In the genomic region with DNA sequence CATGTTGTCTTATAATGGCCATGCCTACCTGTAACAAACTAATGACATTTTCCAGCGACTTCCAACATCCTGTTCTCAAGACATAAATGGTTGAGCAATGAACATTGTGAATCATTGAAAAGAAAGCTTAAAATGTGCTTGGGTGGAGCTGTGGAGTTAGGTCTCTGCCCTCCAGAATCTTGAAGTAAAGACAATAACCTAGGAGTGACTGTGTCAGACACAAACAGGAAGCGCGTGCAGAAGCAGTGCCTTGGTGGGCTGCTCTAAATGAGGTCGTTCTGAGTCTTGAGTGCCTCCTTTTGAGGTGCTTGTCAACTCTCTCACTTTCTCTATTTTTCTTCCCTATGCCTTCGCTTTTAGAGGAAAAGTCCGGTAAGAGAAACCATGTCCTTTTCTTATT, we compare ENCODE assay signal across 25 mouse cellular contexts.
DNase-seq lines count a peak whose midpoint lies in the region; TF ChIP-seq lines count a peak whose summit lies in the region.
"Had no signal": no experiment of that assay in that cellular context is flagged by ENCODE, and none has a peak within 500 bp of the region (broad histone marks: within the 10 kb centered on the region; RNA-seq: fewer than 3 reads in every experiment).

No protein-coding gene starts in this region.

- no peak overlapping the region for H3K4me3 ChIP-seq in thymus, adult 2 months (ENCODE audit: control insufficient read depth, insufficient read depth, low read length)
- H3K4me3 ChIP-seq: embryonic facial prominence, embryonic 10.5 days; embryonic facial prominence, embryonic 13.5 days; erythroblast, embryonic 14.5 days; forebrain, embryonic 12.5 days; forebrain, embryonic 15.5 days; gastrocnemius, adult 2 months; heart, adult 2 months; heart, embryonic 10.5 days; heart, embryonic 13.5 days had no signal

- peak; percentile 71 for DNase-seq in heart, adult 11 months
- DNase-seq in heart, adult 18-20 months, result no peak
- peak; percentile 24 for DNase-seq in thymus, adult 2 months
- peak; percentile 50 for DNase-seq in thymus, postnatal 14 days
- no peak for DNase-seq in testis, postnatal 10 days (ENCODE audit: low spot score)
- DNase-seq in urinary bladder, adult 18-20 months (ENCODE audit: low spot score in 2 of 2), result no peak
- DNase-seq: adrenal gland, adult 8-10 months; adrenal gland, postnatal 25 days; cerebellum, adult 11-12 months; cerebellum, adult 8-10 months; cerebellum, postnatal 10 days; cerebellum, postnatal 36 days; embryo, embryonic 11 days; gastrocnemius, adult 2 months; gastrocnemius, postnatal 14 days had no signal

- no peak for TF ChIP-seq CTCF in thymus, adult 2 months (IDR thresholded peaks at IDR 0.05; ENCODE audit: borderline replicate concordance, control insufficient read depth, extremely low read depth, insufficient read depth, low read length, poor library complexity)

- no peak for TF ChIP-seq POLR2A in thymus, adult 2 months (IDR thresholded peaks at IDR 0.05; ENCODE audit: control insufficient read depth, extremely low read depth, insufficient read depth, low read length, poor library complexity)

- H3K27me3 ChIP-seq in thymus, adult 2 months (ENCODE audit: control insufficient read depth, insufficient read depth, low read length), result no peaks in the 10 kb centered on the region
- H3K27me3 ChIP-seq: embryonic facial prominence, embryonic 13.5 days; forebrain, embryonic 12.5 days; forebrain, embryonic 15.5 days; heart, embryonic 13.5 days had no signal

- H3K4me1 ChIP-seq in thymus, adult 2 months (replicated peaks; ENCODE audit: control insufficient read depth, insufficient read depth, low read length), result peaks cover 3% of the 10 kb centered on the region; the same call in 1 of the 2 replicates
- H3K4me1 ChIP-seq: embryonic facial prominence, embryonic 10.5 days; embryonic facial prominence, embryonic 13.5 days; forebrain, embryonic 12.5 days; forebrain, embryonic 15.5 days had no signal

- WGBS in thymus, adult 2 months, result 66% methylated on average over 6 of the region's 6 CpGs

- H3K27ac ChIP-seq in thymus, adult 2 months (ENCODE audit: control insufficient read depth, insufficient read depth, low read length), result no peak overlapping the region
- H3K27ac ChIP-seq: embryonic facial prominence, embryonic 10.5 days; embryonic facial prominence, embryonic 13.5 days; forebrain, embryonic 12.5 days; forebrain, embryonic 15.5 days; gastrocnemius, adult 2 months; heart, adult 2 months; heart, embryonic 10.5 days; heart, embryonic 13.5 days; hindbrain, embryonic 14.5 days; hindbrain, postnatal 0 days had no signal

- H3K36me3 ChIP-seq in thymus, adult 2 months (ENCODE audit: control insufficient read depth, insufficient read depth, low read length), result no peaks in the 10 kb centered on the region
- H3K36me3 ChIP-seq: embryonic facial prominence, embryonic 13.5 days; heart, embryonic 10.5 days; heart, embryonic 13.5 days had no signal

Comparison
In these comparisons a context has a peak if more than half of its experiments do, and no peak if none do; other contexts are left out.
1. DNase-seq: peak in heart, adult 11 months (single experiment), thymus, adult 2 months (single experiment) and thymus, postnatal 14 days (single experiment); none in heart, adult 18-20 months (0 of 2), testis, postnatal 10 days (single experiment) and urinary bladder, adult 18-20 months (0 of 2).